Mouse (Mus musculus): ENCODE measurements around the gene Vmn1r195. TPM values are rescaled to one million over a fixed set of nuclear protein-coding genes. Genes with fewer than 3 reads are reported as not detected.

Gene Vmn1r195
- polyA plus RNA-seq, 1 experiment from 2014 or later, result not detected

DNA sequence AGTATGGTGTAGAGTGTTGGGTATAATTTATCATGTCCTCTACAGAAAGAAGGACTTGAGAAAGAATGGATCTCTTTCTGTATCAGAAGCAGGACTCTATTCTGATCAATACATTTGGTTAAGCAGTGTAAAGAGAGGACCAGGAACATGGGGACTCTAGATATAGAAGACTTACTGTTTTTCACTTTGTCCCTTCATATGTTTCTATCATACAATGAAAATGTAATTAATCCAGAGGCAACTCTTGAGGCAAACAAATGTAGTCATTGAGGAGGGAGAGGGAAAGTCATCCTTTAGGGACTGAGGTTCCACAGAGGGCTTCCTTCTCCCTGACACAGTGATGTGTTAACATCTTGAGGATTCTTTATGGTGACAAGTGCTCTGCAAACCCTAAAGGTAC, 54.0 kb downstream of the Vmn1r195 start, which contains the start of gene Vmn1r197:
Gene Vmn1r197, plus strand, starts transcription at position 301 of the 400 bp plus-strand sequence.
- no peaks in the 10 kb centered on the region for H3K4me1 ChIP-seq (ENCODE audit: control insufficient read depth, insufficient read depth, low read length)
- no peak within 1 kb of the TSS for H3K4me3 ChIP-seq (ENCODE audit: low read length)
- no peak for ATAC-seq
- no peaks in the 10 kb centered on the region for H3K27me3 ChIP-seq (replicated peaks; ENCODE audit: control insufficient read depth, insufficient read depth, low read length)
- no peaks in the 10 kb centered on the region for H3K36me3 ChIP-seq (ENCODE audit: control insufficient read depth, insufficient read depth, low read length)
- no peak within 1 kb of the TSS for H3K9ac ChIP-seq (ENCODE audit: low read depth, low read length)
- no peak within 1 kb of the TSS for H3K4me2 ChIP-seq (ENCODE audit: low read depth, low read length)
- no peak within 1 kb of the TSS for H3K27ac ChIP-seq (ENCODE audit: low read length)
- H3K9me3 ChIP-seq (ENCODE audit: control insufficient read depth, low read length), result no peaks in the 10 kb centered on the region

Other genes starting within 250 kb of the Vmn1r195 start
- gene Hist1h2ah, start 235.0 kb upstream of the Vmn1r195 start, polyA plus RNA-seq (2015; fragmentation: Nextera tagmentation; extraction: Ambion mirVana), result 4.6 and 5.1 TPM in 2 replicates
- 1.8 and 2.9 TPM in 2 replicates for gene Hist1h2bk, start 234.7 kb upstream of the Vmn1r195 start, polyA plus RNA-seq (2015; fragmentation: Nextera tagmentation; extraction: Ambion mirVana)
- 18.8 and 22.0 TPM in 2 replicates for gene Hist1h4i, start 229.2 kb upstream of the Vmn1r195 start, polyA plus RNA-seq (2015; fragmentation: Nextera tagmentation; extraction: Ambion mirVana)
- gene Hist1h2ag, start 227.6 kb upstream of the Vmn1r195 start, polyA plus RNA-seq (2015; fragmentation: Nextera tagmentation; extraction: Ambion mirVana), result 17.4 and 30.0 TPM in 2 replicates
- gene Hist1h2bj, start 227.3 kb upstream of the Vmn1r195 start, polyA plus RNA-seq (2015; fragmentation: Nextera tagmentation; extraction: Ambion mirVana), result 4.7 and 7.7 TPM in 2 replicates
- gene Vmn1r188, start 186.1 kb upstream of the Vmn1r195 start, polyA plus RNA-seq (2015; fragmentation: Nextera tagmentation; extraction: Ambion mirVana), result not detected in 2 replicates
- not detected in 2 replicates for gene Vmn1r189, start 164.7 kb upstream of the Vmn1r195 start, polyA plus RNA-seq (2015; fragmentation: Nextera tagmentation; extraction: Ambion mirVana)
- not detected in 2 replicates for gene Vmn1r191, start 86.6 kb upstream of the Vmn1r195 start, polyA plus RNA-seq (2015; fragmentation: Nextera tagmentation; extraction: Ambion mirVana)
- not detected in 2 replicates for gene Vmn1r192, start 79.4 kb upstream of the Vmn1r195 start, polyA plus RNA-seq (2015; fragmentation: Nextera tagmentation; extraction: Ambion mirVana)
- gene Vmn1r193, start 47.4 kb upstream of the Vmn1r195 start, polyA plus RNA-seq (2015; fragmentation: Nextera tagmentation; extraction: Ambion mirVana), result not detected in 2 replicates
- gene Vmn1r194, start 26.3 kb upstream of the Vmn1r195 start, polyA plus RNA-seq (2015; fragmentation: Nextera tagmentation; extraction: Ambion mirVana), result not detected in 2 replicates
- not detected in 2 replicates for gene Vmn1r196, start 19.4 kb downstream of the Vmn1r195 start, polyA plus RNA-seq (2015; fragmentation: Nextera tagmentation; extraction: Ambion mirVana)
- gene Vmn1r197, start 54.1 kb downstream of the Vmn1r195 start, polyA plus RNA-seq (2015; fragmentation: Nextera tagmentation; extraction: Ambion mirVana), result not detected in 2 replicates
- gene Vmn1r198, start 79.8 kb downstream of the Vmn1r195 start, polyA plus RNA-seq (2015; fragmentation: Nextera tagmentation; extraction: Ambion mirVana), result not detected in 2 replicates
- gene Vmn1r199, start 109.3 kb downstream of the Vmn1r195 start, polyA plus RNA-seq (2015; fragmentation: Nextera tagmentation; extraction: Ambion mirVana), result not detected in 2 replicates
- gene Vmn1r200, start 119.9 kb downstream of the Vmn1r195 start, polyA plus RNA-seq (2015; fragmentation: Nextera tagmentation; extraction: Ambion mirVana), result not detected in 2 replicates
- gene Vmn1r201, start 201.4 kb downstream of the Vmn1r195 start, polyA plus RNA-seq (2015; fragmentation: Nextera tagmentation; extraction: Ambion mirVana), result not detected in 2 replicates
- not detected in 2 replicates for gene Vmn1r202, start 234.9 kb downstream of the Vmn1r195 start, polyA plus RNA-seq (2015; fragmentation: Nextera tagmentation; extraction: Ambion mirVana)
- not detected in 2 replicates for gene Vmn1r203, start 247.6 kb downstream of the Vmn1r195 start, polyA plus RNA-seq (2015; fragmentation: Nextera tagmentation; extraction: Ambion mirVana)

Data from intestine, embryonic 16.5 days (tissue).